Mouse (Mus musculus): Measurements from ENCODE around the gene Tex52.

DNA sequence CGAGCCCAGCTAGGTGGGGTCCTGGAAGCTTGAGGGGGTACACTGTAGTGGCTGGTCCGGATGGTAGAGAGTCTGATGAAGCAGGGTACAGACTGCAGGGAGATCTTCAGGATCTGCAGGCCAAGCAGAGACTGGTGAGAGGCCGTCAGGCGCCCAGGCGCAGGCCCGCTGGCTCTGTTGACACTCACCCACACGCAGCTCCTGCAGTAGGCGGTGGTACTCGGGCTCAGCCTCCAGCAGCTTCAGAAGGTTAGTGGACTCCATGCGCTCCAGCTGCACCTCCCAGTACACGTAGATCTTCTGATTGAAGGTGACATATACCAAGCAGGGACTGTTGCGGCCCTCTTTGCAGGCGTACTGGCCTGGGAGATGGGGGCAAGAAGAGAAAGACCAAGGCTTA, 35.0 kb downstream of the Tex52 start:
- no peak for TF ChIP-seq CTCF (IDR thresholded peaks at IDR 0.05; ENCODE audit: extremely low read depth, insufficient read length, insufficient replicate concordance, low read depth, low read length)
- TF ChIP-seq POLR2A (IDR thresholded peaks at IDR 0.05; ENCODE audit: low read depth, low read length), result no peak
